Mouse (Mus musculus) testis, adult 2 months (tissue): ENCODE results near the gene Dffb.

Experiments used
- CTCF ChIP-seq: fragments of 200-500 bp; IDR thresholded peaks from 2 replicates; pipeline ENCODE4 v1.5.1; 2012; ENCODE audit warnings: low read depth, mild to moderate bottlenecking, inconsistent platforms, low read length, moderate library complexity; ENCODE audit not compliant: control insufficient read depth, insufficient read depth, insufficient replicate concordance
- POLR2A ChIP-seq: fragments of 200-500 bp; IDR thresholded peaks from 2 replicates; pipeline ENCODE4 v1.6.1; 2012; ENCODE audit warnings: low read depth, mild to moderate bottlenecking, inconsistent platforms, low read length, moderate library complexity; ENCODE audit not compliant: control insufficient read depth

DNA sequence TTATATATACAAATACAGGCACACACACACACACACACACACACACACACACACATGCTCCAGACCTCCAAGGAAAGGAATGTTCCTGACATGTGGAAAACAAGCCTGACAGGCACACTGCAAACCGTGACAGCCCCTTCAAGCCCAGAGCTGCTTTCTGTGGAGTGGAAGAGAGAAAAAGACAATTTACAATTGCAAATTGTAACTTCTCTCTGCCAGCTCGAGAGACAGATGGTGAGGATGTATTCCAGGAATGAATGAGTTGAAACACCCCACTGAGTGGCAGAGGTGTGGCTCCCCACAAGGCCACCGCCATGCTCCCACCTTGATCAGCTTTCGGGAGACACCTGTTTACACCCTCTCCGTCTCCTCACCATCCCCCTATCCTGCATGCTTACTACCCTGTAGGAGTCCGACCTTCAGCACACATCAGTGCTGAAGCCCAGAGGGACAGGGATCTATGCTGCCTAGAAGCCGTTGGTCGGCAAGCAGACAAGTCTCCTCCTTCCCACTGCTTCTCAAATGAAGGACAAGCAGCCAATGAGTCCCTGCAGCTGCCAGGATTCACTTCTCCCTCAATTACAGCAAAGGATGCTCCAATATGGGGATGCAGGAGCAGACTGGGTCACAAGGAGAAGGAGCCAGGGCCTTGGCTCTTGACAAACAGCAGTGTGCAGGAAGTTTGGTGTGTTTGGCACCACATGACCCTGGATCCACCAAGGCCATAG, 57.0 kb downstream of the Dffb start:
- TF ChIP-seq POLR2A (no peak), CTCF (no peak)
